Mouse (Mus musculus) neutrophil, adult 83 days (primary cell): ENCODE results near the gene Vmn1r32. TPM values are rescaled to one million over a fixed set of nuclear protein-coding genes. Genes with fewer than 3 reads are reported as not detected.

Experiments used
- total RNA-seq, 2 experiments: library from RNA; stranded (reverse); gene quantifications; one replicate each; pipeline ENCODE4 v1.2.4; 2023

The Vmn1r32 gene
- not detected for total RNA-seq

DNA sequence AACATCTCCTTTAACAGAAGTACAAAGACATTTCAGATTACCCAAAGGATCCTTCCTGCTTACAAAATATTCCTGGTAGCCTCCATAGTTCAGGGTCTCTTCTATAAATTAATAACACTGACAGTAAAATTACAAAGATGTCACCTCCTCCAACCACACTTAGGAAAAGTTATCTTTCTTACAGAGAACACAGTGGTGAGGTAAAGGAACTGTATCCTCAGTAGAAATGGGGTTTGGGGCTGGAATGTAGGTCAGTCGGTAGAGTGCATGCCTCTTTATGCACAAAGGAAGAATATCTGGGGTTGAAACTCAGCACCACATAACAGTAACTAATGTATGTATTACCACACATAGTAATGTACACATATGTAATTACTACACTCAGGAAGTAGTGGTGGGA, at the start of gene Vmn1r32:
Vmn1r32 (minus strand) TSS at position 101 of the 400 bp plus-strand sequence.

GRCm38 (mm10) chr6:66535028-66535862, 24.7 kb downstream of the Vmn1r32 start, which contains the start of gene Mad2l1:
Mad2l1 (plus strand) TSS chr6:66535390.

Other genes with a start within 250 kb of the Vmn1r32 start
- gene Mad2l1, start 24.7 kb downstream of the Vmn1r32 start, total RNA-seq, result 10 to 100 TPM; 45.1 to 45.2 TPM
- gene Vmn1r33, start 58.2 kb upstream of the Vmn1r32 start, total RNA-seq, result not detected
- not detected for gene Vmn1r34, start 83.8 kb upstream of the Vmn1r32 start, total RNA-seq
- not detected for gene Vmn1r35, start 125.8 kb upstream of the Vmn1r32 start, total RNA-seq
- gene Vmn1r36, start 159.1 kb upstream of the Vmn1r32 start, total RNA-seq, result not detected
- gene Vmn1r37, start 169.3 kb upstream of the Vmn1r32 start, total RNA-seq, result not detected
- gene Vmn1r38, start 222.5 kb upstream of the Vmn1r32 start, total RNA-seq, result not detected